Mouse (Mus musculus): ENCODE measurements at regions not wholly inside any gene's neighbourhood (a gene's known extent, or its start where the extent isn't known, plus 50 kb on each side); places are given as distances from the start of the nearest gene placed in this dataset.

DNA sequence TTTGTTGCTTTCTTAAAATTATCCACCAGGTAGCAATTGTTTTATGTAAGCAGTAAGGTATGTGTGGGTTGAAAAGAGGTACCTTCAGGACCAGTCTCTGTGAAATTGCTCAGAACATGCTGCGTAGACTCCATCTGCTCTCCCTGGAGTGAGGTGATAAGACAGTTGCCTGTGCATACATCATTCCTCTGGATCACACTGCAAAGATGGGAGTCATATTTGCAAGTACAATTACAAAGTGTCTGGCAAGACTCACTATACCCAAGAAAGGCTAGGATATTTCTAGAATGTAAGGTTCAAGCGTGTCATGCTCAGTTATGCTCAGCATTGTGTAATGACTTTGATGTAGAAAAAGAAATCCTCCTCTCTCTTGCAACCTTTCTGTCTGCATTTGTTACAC lies 1283.5 kb upstream of the Slc10a2 start:
- no peak for DNase-seq (ENCODE audit: low read depth, low spot score)

- DNase-seq (ENCODE audit: low read depth, low spot score), result no peak
Measured at GRCm38 (mm10) chr8:6374712-6375111, 1269.6 kb upstream of the Slc10a2 start.

DNA sequence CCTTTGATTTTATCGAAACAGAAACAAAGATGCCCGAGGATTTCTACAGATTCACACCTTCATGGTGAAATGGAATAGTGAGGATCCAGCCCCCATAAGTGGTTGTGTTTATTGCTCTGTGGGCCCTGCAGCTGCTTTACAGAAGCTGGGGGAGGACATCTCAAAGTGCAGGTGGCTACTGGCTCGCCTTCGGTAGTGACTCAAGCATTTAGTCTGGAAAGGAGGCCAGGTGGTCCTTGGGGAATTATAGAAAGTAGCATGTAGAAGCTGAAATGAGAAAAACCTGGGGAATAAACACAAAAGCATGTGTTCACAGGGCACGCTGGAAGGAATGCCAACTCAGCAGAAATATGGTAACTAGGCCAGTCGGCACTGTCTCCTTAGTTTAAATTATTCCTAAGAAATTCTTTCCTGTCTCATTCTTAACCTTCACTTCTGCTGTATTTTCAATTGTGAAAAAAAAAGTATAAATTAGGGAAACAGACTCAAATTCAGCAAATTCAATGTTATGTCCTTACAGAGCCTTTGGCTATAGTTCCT lies 1256.3 kb upstream of the Slc10a2 start:
- DNase-seq (ENCODE audit: low read depth, low spot score), result peak; percentile 8

DNA sequence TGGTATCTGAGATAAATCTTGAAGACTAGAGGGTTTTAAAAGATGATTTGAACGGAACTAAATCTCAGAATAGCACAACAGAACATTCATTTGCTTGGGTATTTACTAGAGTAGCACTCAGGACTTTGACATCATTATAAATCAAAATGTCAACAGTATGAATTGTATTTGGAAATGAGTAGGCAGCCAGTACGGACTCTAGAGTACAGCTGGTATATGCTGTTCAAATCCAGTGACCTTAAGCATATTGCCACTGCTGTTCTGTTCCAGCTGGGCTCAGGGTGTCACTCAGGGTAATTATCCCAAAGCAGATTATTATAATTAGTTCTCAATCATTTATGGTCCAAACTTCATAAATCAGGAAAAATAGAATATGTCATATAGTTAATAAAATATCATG lies 1252.7 kb upstream of the Slc10a2 start:
- DNase-seq (ENCODE audit: low read depth, low spot score), result no peak

GRCm38 (mm10) chr8:6350460-6350859 lies 1245.3 kb upstream of the Slc10a2 start:
- no peak for DNase-seq (ENCODE audit: low read depth, low spot score)

DNA sequence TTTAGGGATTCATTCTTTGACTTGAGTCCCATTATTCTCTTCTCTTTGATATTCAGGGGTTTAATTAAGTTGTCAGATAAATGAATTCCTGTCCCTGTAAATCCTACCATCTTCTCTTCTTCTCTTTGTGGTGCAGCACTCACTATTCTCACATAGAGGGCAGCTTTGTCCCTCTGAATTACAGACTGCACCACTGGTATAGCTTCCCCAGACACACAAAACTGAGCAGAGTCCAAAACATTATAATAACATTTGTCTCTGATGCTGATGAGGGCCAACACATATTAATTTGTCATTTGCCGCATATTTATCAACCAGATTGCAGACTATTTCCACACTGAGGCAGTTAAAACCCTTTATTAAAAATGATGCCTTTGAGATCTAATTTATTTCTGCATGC lies 1244.9 kb upstream of the Slc10a2 start:
- no peak for DNase-seq (ENCODE audit: low read depth, low spot score)

DNA sequence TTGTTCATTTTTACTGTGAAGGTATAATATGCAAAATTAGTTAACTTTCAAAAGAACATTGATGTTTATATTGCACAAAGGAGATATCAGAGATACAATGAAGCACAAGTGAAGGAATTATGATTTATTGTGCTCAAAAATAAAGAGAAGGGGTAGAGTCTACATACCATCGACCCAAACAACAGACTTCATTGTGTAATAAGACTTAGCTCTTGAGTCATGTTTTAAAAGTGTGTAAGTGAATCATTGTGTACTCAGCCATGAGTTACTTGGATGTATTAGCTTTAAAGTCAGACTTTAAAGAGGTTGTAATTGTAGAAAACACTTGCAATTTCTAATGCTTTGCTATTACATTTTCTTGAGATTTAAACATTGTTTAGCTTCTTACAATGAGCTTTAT lies 1240.6 kb upstream of the Slc10a2 start:
- no peak for DNase-seq (ENCODE audit: low read depth, low spot score)

DNA sequence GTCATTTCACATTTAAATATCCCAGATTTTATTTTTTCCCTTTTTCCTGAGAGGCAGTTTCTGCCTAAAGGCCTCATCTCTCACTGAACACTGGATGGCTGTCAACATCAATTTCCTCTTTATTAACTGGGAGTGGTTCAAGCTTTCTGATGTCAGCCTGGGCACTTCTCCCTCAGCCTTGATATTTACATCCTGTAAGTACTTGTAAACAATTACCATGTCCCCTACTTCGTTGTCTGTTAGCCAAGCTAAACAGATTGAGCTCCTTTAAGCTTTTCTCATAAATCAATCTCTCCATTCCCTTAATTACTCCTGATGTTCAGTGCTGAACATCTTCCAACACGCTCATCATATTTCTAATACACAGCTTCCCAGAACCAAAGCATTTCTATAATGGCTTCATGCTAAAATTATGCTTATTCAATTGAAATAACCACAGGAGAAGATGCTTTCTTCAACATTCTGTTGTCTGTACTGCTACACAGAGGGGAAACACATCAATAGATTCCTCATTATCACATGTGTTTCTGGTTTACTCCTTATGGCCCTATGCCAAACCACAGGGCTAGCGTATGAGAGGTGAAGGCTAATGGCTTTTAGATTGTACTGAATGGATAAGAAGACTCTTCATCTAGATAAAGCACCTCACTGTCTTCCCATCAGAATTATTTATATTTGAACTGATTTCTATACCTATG lies 1235.2 kb upstream of the Slc10a2 start:
- no peak for DNase-seq (ENCODE audit: low read depth, low spot score)

GRCm38 (mm10) chr8:6334254-6334993 lies 1229.3 kb upstream of the Slc10a2 start:
- DNase-seq (ENCODE audit: low read depth, low spot score), result no peak

DNA sequence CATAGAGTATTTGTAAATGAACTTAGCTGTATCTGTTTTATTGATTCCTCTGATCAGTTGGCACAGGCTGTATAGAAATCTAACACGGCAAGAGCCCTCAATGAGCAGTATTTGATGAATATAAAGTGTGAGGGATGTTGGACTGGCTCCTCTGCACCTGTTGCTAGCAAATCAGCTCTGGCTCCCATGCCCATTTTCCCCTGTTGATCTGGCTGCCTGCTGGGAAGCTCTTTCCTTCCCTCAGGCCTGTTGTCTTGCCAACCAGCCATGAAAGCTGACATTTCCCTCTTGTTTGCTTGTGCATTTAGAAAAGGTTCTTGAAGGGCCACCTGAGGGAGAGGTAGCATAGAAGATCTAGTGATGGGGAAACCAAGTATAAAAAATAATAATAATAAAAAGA lies 1216.2 kb upstream of the Slc10a2 start:
- DNase-seq (ENCODE audit: low read depth, low spot score), result no peak

- DNase-seq (ENCODE audit: low read depth, low spot score), result no peak
Measured at GRCm38 (mm10) chr8:6315162-6315845, 1210.2 kb upstream of the Slc10a2 start.

DNA sequence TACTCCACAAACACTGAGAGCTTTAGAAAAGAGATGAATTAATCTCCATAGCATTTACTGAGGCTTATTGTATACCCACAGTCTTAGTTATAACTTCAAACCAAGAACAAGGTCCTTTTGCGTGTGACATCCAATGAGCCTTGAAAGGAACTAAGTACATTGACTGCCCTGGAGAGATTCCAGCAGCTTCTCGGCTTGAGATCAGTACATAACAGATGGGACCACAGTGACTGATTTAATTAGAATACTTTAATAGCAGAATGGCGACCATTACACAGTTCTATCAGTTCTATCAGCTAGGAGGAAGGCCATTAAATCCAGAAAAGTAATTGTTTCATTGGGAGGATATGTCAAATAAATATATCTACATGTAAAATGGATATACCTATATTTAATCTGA lies 1183.7 kb upstream of the Slc10a2 start:
- no peak for DNase-seq (ENCODE audit: low read depth, low spot score)

- DNase-seq (ENCODE audit: low read depth, low spot score), result no peak
Measured at GRCm38 (mm10) chr8:6279903-6280302, 1174.8 kb upstream of the Slc10a2 start.

Measured in embryo, embryonic 11.5 days (tissue).